Mouse (Mus musculus) adrenal gland, postnatal 25 days (tissue): ENCODE data around the gene Wdr63. TPM values are rescaled to one million over a fixed set of nuclear protein-coding genes. Genes with fewer than 3 reads are reported as not detected.
"Not testable (repeated sequence)": the region's sequence is repeated elsewhere in the genome, so short reads cannot be mapped to it uniquely, and the experiment has no call there.

Experiments
- DNase-seq: peaks from one replicate; pipeline ENCODE4 v3.0.0; 2021; ENCODE audit warnings: mixed read lengths
- total RNA-seq: library from RNA; stranded (reverse); gene quantifications from 2 replicates; pipeline ENCODE4 v1.2.3, GENCODE M21; 2021

Gene Wdr63
- total RNA-seq, 1 experiment from 2014 or later = not detected

GRCm38 (mm10) chr3:146010751-146011150, 97.2 kb downstream of the Wdr63 start:
- DNase-seq = no peak

- peak; percentile 37 for DNase-seq
Measured at GRCm38 (mm10) chr3:146009859-146010645, 97.9 kb downstream of the Wdr63 start.

DNA sequence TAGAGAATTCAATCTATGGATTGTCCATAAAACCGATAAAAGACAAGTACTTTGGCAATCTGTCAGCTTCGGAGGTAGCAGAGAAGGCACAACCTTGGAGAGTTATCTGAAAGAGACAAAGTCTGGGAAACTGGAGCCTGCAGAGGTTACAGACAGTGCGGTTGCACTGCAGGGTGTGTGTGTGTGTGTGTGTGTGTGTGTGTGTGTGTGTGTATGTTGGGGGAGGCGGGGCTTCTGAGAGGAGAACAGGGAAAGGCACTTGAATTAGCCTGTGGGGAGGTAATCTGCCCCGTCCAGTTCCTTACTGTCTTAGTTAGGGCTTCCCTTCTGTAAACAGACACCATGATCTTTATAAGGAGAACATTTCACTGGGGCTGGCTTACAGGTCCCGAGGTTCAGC, 100.1 kb downstream of the Wdr63 start:
- no peak for DNase-seq

GRCm38 (mm10) chr3:146004347-146005051, 103.4 kb downstream of the Wdr63 start:
- no peak for DNase-seq

GRCm38 (mm10) chr3:145996539-145996938, 111.4 kb downstream of the Wdr63 start:
- DNase-seq = not testable (repeated sequence)

DNA sequence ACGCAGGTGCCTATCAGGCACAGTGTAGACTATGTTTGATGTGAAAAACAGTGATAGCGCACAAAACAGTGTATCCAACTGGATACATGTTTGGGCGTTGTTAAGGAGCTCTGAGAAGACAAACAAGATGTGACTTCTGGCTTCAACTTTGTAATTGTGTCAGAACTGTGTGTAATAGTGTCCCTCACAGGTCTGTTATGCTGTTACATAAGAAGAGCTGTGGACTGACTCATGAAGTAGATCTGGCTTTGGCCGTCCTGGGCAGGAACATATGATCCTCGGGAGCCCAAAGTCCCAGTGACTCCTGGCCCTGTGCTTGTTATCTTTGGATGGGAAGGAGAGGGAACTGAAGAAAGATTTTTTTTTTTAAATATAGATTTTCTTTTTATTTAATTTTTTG, 112.4 kb downstream of the Wdr63 start:
- no peak for DNase-seq

DNA sequence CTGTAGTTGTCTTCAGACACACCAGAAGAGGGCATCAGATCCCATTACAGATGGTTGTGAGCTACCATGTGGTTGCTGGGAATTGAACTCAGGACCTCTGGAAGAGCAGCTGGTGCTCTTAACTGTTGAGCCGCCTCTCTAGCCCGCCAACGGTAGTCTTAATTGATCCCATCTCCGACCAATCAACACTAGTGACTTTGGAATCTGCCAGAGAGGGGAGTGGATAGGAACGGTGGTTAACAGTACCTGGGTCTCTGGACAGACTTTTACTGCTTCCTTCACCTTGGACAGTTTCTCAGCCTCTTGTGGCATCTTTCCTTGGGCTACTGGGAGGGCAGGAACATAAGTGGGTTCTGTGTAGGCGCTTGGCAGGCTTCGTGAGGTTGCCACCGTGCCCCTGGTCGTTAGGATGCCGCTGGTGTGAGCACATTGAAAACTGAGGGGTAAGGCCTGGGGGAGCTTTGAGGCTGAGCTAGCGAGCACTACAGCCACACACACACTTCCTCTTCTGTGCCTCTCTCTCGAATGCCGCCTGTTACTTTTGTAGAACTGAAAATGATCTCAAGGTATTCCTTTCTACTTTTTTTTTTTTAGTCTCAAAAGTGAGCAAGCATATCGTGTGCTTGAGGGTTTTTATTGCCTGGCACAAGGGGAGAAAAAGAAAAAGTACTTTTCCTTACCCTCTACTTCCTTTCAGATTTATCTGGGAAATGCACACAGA, 114.3 kb downstream of the Wdr63 start:
- DNase-seq = no peak

DNA sequence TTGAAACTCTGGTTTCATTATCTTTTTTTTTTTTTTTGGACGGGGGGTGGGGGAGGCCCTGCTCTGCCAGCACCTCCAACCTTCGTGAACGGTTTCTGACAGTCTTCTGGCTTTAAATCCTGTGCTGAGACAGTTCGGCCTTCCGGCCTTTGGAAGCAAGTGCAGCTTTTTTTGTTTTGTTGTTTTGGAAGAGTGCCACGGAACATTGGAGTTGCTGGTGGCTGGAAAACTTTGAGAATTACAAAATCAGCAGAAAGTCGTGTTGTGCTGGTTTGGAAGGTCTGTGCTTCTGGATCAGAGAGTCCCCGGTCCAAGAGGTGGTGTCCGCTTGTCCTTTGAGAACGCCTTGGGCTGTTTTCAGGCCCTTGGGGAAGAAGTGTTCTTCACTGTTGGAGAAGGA, 115.1 kb downstream of the Wdr63 start:
- DNase-seq = peak; percentile 17

- no peak for DNase-seq
Measured at GRCm38 (mm10) chr3:145991976-145992730, 115.8 kb downstream of the Wdr63 start.

DNA sequence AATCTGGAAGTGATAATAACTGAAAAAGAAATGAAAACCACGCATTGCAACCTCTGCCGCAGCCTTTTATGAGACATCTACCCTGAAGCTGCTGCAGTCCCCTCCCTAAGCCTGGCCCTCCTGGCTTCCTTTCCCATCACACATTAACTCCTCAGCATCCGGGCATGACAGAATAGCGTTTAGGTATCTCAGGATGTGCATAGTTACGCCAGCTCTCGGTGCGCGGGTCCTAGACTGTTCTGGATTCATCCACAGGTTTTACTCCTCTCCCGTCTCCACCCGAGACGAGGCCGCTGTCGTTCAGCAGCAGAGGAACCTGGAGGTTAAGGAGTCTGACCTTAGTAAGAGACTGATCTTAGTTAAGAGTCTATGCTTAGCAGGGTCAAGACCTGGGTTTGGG, 116.8 kb downstream of the Wdr63 start:
- no peak for DNase-seq

Other genes with a start within 250 kb of the Wdr63 start
- gene Bcl10, start 185.3 kb downstream of the Wdr63 start, total RNA-seq = 24.5 and 25.1 TPM in 2 replicates
- gene 2410004B18Rik, start 170.1 kb downstream of the Wdr63 start, total RNA-seq = 23.7 and 28.7 TPM in 2 replicates
- 7.9 and 9.2 TPM in 2 replicates for gene Syde2, start 120.3 kb downstream of the Wdr63 start, total RNA-seq
- not detected in 2 replicates for gene Mcoln3, start 9.3 kb upstream of the Wdr63 start, total RNA-seq
- gene Mcoln2, start 41.7 kb upstream of the Wdr63 start, total RNA-seq = not detected in 2 replicates
- gene Lpar3, start 112.8 kb upstream of the Wdr63 start, total RNA-seq = 0.38 and 0.39 TPM in 2 replicates